Comparison of ENCODE assay signal across 14 mouse cellular contexts in the genomic region with DNA sequence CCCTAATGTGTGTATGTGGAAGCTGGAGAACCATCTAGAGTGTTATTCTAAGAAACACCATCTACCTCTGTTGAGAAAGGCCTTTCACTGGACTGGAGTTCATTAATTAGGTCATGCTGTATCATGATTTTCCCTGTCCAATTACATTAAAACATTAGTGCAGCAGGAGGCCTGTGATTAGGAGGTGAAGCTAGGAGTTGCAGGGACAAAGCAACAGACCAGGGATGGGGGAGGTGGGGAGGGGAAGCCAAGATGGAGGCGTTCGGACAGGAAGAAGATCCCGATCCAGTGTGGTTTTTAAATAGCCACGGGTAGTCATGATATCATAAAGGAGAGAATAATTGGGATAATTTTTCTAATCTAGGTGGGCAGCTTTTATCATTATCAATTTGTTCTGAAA.
DNase-seq lines count a peak whose midpoint lies in the region.
"Had no signal": no experiment of that assay in that cellular context is flagged by ENCODE, and none has a peak within 500 bp of the region (broad histone marks: within the 10 kb centered on the region; RNA-seq: fewer than 3 reads in every experiment).

No protein-coding gene starts in this region.

- DNase-seq in MN1 (ENCODE audit: low spot score) = peak; percentile 12
- DNase-seq in Muller cell, postnatal 12 days (ENCODE audit: inconsistent ontology term) = peak; percentile 8
- peak; percentile 66 for DNase-seq in retina, postnatal 1 day
- DNase-seq in kidney, postnatal 36 days = no peak
- DNase-seq in kidney, adult 18-20 months = no peak
- DNase-seq: adrenal gland, adult 2 months; adrenal gland, postnatal 10 days; adrenal gland, postnatal 25 days; cerebellum, adult 11 months; cerebellum, adult 18-20 months; cerebellum, adult 9-10 months; cerebellum, postnatal 10 days; cerebellum, postnatal 25 days; forebrain, postnatal 0 days had no signal

Comparison
In these comparisons a context has a peak if more than half of its experiments do, and no peak if none do; other contexts are left out.
1. DNase-seq: peak in MN1 (single experiment), Muller cell, postnatal 12 days (single experiment) and retina, postnatal 1 day (single experiment); none in kidney, postnatal 36 days (0 of 2) and kidney, adult 18-20 months (single experiment).